Mouse (Mus musculus): ENCODE measurements at regions not wholly inside any gene's neighbourhood (a gene's known extent, or its start where the extent isn't known, plus 50 kb on each side); places are given as distances from the start of the nearest gene placed in this dataset.
"Not testable (repeated sequence)": the region's sequence is repeated elsewhere in the genome, so short reads cannot be mapped to it uniquely, and the experiment has no call there.

DNA sequence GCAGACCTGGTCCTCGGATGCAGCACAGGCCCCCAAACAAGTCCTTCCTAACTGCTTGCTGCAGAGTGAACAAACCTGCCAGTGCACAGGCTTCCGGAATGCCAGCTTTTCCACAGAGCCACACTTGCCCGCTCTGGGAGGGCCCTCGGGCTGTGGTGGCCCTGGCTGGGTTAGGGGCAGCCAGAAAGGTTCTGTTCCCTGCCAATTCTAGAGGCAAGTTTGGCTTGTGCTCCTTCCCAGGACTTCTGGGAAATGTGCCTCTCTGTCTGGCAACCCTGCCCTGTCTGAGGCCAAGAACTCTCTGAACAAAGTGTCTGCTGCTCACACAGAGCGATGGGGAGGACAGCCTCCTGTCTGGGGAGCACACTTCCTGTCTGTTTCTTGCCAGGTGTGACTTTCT is 66.4 kb downstream of the Xrcc2 start:
- in situ Hi-C loops (cut with MboI, MseI) = loop anchor here (10.0 kb wide), 1 partner anchor 1314 kb away; no protein-coding TSS in a partner anchor

GRCm38 (mm10) chr5:25638097-25638496 is 67.5 kb downstream of the Xrcc2 start:
- in situ Hi-C loops (cut with MboI, MseI) = loop anchor here (10.0 kb wide), 1 partner anchor 1313 kb away; no protein-coding TSS in a partner anchor

- in situ Hi-C loops (cut with MboI, MseI) = loop anchor here (10.0 kb wide), 1 partner anchor 1308 kb away; no protein-coding TSS in a partner anchor
Measured at GRCm38 (mm10) chr5:25632861-25633535, 72.6 kb downstream of the Xrcc2 start.

- in situ Hi-C loops (cut with MboI, MseI) = loop anchor here (10.0 kb wide), 1 partner anchor 1305 kb away; no protein-coding TSS in a partner anchor
Measured at GRCm38 (mm10) chr5:25629731-25630130, 75.9 kb downstream of the Xrcc2 start.

DNA sequence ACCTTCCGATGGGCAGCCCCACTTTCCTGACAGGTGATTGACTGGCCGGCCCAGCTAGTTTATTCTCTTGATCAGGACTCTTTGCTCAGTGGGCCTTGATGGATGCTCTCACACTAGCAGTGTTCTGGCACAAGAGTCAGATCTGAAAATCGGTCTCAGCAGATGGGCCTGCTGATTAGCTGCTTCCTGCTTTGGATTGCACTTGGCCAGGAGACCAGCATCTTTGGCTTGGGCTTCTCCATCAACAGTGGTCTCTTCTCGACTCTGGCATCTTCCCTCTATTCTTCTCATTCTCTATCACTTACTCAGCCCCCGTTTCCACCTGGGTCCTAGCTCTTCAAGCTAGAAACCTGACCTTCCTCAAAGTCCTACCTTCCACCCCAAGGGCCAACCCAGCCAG is 77.1 kb downstream of the Xrcc2 start:
- in situ Hi-C loops (cut with MboI, MseI) = no loop called here

GRCm38 (mm10) chr5:25627086-25627485 is 78.5 kb downstream of the Xrcc2 start:
- in situ Hi-C loops (cut with MboI, MseI) = no loop called here

DNA sequence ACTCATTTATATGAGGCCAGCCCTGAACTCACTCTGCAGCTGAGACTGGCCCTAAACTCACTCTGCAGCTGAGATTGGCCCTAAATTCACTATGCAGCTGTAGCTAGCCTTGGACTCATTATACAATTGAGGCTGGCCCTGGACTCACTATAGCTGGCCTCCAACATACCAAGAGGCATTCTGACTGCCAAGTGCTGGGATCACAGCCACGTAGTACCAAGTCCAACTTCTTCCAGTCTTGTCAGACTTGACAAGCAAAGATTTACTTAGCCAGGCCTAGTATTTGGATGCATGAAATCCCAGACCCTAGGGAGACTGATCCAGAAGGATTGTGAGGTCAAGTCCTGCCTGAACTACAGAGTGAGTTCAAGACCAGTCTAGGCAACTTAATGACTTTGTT is 81.6 kb downstream of the Xrcc2 start:
- in situ Hi-C loops (cut with MboI, MseI) = no loop called here

DNA sequence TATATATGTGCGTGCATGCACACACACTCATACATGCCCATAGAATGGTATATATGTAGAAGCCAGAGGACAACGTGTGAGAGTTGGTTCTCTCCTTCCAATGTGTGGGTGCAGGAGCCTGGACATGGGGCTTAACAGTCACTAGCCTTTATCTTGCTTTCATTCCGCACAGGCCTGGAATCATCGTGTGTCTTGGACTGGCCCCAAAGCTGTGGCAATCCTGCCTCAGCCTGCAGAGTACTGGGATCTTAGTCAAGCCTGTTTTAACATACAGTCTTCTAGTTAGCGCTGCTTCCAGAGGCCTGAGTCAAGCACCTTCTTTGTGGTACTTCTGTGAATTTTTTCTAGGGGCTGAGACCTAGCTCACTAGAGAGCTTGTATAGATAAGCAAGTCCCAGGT is 85.8 kb downstream of the Xrcc2 start:
- in situ Hi-C loops (cut with MboI, MseI) = no loop called here

- in situ Hi-C loops (cut with MboI, MseI) = not testable (repeated sequence)
Measured at GRCm38 (mm10) chr5:25619337-25619736, 86.3 kb downstream of the Xrcc2 start.

DNA sequence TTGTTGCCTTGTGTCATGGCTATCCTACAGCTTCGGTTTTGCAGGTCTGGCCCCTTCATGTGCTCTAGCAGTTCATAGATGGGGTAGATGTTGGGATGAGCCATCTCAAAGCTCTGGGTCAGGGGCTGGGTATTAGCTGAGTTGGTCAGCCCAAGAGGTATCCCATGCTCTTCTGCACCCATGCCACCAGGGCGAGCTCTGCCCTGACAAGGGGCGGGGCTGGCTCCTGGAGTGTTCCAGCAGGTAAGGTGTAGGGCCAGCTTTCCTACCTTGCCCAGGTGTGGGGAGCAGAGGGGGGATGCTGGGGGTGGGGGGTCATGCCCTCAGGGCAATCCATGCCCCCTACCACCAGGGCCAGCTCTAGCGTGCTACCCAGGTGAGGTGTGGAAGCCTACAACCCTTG is 91.0 kb downstream of the Xrcc2 start:
- in situ Hi-C loops (cut with MboI, MseI) = no loop called here

DNA sequence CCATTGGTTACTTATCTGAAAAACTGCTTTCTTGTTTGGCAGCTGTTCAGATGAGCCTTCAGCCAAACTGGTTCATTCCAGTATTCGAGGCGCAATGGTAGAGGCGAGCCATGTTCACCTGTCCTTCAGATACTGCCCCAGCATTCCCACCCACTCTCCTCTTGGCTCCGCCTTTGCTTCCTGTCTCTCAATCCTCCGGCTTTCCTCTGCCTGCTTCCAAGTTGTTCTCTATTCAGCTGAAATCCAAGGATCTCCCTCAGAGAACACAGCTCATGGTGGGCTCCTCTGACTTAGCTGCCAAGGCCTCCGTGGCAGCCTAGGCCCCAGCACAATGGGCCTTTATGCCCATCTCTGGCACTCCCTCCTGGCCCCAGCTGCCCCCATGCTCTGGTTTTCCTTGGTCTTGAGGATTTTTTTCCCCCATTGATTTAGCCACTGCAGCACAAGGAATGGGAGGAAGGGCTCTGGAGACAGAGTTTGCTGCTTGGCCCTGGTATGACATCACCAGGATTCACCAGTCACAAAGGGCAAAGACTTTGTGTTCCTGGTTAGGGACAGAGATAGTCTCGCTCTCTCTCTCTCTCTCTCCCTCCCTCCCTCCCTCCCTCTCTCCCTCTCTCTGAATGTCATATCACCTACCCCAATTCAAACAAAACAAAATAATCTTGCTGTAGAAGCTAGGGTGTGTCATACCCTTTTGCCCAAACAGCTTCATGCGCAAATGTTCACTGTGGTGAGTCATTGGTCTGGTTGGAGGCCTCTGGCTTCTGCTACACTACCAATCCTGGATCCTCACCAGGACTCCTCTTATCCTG is 91.6 kb downstream of the Xrcc2 start:
- in situ Hi-C loops (cut with MboI, MseI) = no loop called here

GRCm38 (mm10) chr5:25612036-25612705 is 93.5 kb downstream of the Xrcc2 start:
- in situ Hi-C loops (cut with MboI, MseI) = no loop called here

- in situ Hi-C loops (cut with MboI, MseI) = no loop called here
Measured at GRCm38 (mm10) chr5:25609911-25610310, 94.0 kb downstream of the Cct8l1 start.

DNA sequence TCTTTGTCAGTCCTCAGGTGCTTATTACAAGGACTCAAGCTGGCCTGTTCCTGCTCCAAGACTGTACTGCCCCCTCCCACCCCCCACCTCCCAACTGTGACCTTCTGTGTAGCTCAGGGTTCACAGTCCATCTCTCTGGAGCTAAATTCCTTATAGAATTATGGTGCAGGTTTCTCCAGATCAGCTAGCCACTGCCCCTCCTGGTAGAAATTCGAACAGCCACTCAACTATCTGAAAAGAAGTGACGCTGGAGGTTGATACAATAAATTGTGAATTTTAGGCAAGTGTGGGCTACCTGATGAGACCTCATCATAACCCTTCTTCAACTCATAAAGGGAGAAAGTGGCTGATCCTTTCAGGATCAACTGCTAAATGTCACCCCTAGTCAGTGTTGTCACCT is 86.3 kb downstream of the Cct8l1 start:
- in situ Hi-C loops (cut with MboI, MseI) = no loop called here

DNA sequence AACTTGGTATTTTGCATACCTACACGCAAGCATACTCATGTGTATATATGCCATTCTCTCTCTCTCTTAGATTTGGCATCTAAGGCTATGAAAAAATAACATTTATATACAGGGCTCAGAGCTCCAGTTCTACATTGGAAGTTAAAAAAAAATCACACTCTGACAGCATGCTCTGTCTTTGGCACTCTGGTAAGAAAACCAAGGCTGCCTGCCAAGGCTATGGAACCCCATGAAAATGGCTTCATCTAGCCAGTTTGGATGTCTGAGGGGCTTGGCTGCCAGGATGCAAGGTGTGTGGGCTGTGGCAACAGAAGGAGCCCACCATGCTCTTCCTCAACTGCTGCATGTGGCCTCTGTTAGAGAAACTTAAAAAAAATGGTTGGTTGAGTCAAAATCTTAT is 83.5 kb downstream of the Cct8l1 start:
- in situ Hi-C loops (cut with MboI, MseI) = no loop called here

DNA sequence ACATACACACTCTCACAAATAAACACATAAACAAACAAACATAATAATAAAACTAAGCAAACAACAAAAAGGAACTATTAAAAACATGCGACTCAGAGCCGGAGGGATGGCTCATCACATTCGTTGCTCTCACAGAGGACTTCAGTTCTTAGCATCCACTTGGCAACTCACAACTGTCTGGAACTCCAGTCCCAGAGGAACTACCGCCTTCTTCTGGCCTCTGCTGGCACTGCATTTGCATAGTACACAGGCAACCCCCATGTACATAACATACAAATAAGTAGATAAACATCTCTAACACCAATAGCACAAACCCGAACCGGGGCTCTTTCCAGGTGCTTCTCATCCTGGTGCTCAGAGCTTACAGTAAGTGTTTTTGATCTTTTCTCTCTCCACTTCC is 81.9 kb downstream of the Cct8l1 start:
- in situ Hi-C loops (cut with MboI, MseI) = no loop called here

GRCm38 (mm10) chr5:25591709-25592108 is 75.8 kb downstream of the Cct8l1 start:
- in situ Hi-C loops (cut with MboI, MseI) = no loop called here
